Mouse (Mus musculus) frontal cortex, postnatal 36 days (tissue): ENCODE results near the gene Hspb1.

Experiments used
- DNase-seq, 2 experiments: peaks; one replicate each; pipeline ENCODE4 v3.0.0; 2022; ENCODE audit warnings: low spot score in 2 of 2

Gene Hspb1

GRCm38 (mm10) chr5:135884641-135885040, 3.1 kb upstream of the Hspb1 start:
- no peak for DNase-seq

GRCm38 (mm10) chr5:135888405-135889215, 891 bp downstream of the Hspb1 start:
- DNase-seq = no peak

GRCm38 (mm10) chr5:135890323-135890722, 2.6 kb downstream of the Hspb1 start:
- DNase-seq = no peak

GRCm38 (mm10) chr5:135890920-135891319, 3.2 kb downstream of the Hspb1 start:
- DNase-seq = no peak

- DNase-seq = no peak
These were observed 5.1 kb downstream of the Hspb1 start for GRCm38 (mm10) chr5:135892589-135893351.

- no peak for DNase-seq
These were observed 7.2 kb downstream of the Hspb1 start for GRCm38 (mm10) chr5:135894958-135895357.

GRCm38 (mm10) chr5:135898028-135898427, 10.3 kb downstream of the Hspb1 start:
- no peak for DNase-seq

- DNase-seq = no peak
These were observed 11.3 kb downstream of the Hspb1 start for GRCm38 (mm10) chr5:135898995-135899394.

- no peak for DNase-seq
These were observed 12.1 kb downstream of the Hspb1 start for GRCm38 (mm10) chr5:135899833-135900232.

GRCm38 (mm10) chr5:135900701-135901100, 13.0 kb downstream of the Hspb1 start:
- DNase-seq = no peak

GRCm38 (mm10) chr5:135901354-135902095, 13.8 kb downstream of the Hspb1 start:
- no peak for DNase-seq

GRCm38 (mm10) chr5:135903058-135903457, 15.3 kb downstream of the Hspb1 start:
- DNase-seq = no peak

- peak; percentile 94 for DNase-seq
These were observed 15.9 kb downstream of the Hspb1 start for GRCm38 (mm10) chr5:135903551-135904151.

GRCm38 (mm10) chr5:135904259-135904658, 16.5 kb downstream of the Hspb1 start:
- DNase-seq = no peak

- no peak for DNase-seq
These were observed 17.9 kb downstream of the Hspb1 start for GRCm38 (mm10) chr5:135905320-135906225.

GRCm38 (mm10) chr5:135906846-135907245, 19.1 kb downstream of the Hspb1 start:
- no peak for DNase-seq

- DNase-seq = no peak
These were observed 19.5 kb downstream of the Hspb1 start for GRCm38 (mm10) chr5:135907256-135907655.

- peak in 1 of 2 experiments; percentile 46 for DNase-seq
These were observed 20.5 kb downstream of the Hspb1 start for GRCm38 (mm10) chr5:135908185-135908584.

GRCm38 (mm10) chr5:135908989-135909388, 21.3 kb downstream of the Hspb1 start:
- DNase-seq = no peak

GRCm38 (mm10) chr5:135909646-135910045, 21.9 kb downstream of the Hspb1 start:
- DNase-seq = no peak

- DNase-seq = no peak
These were observed 23.1 kb downstream of the Hspb1 start for GRCm38 (mm10) chr5:135910813-135911212.
